In genomic region chr12:14315780-14316179, GRCm38 (mm10) we compare ENCODE assay signal across 8 mouse cellular contexts.
A peak's percentile ranks its signal among the peaks of the same experiment; 100 is the strongest.
DNase-seq lines count a peak whose midpoint lies in the region; ATAC-seq and TF ChIP-seq lines count a peak whose summit lies in the region.

No protein-coding gene starts in this region.

- H3K4me3 ChIP-seq in left cerebral cortex, adult 2 months: no peak overlapping the region

- peak; percentile 51 for TF ChIP-seq CTCF in left cerebral cortex, adult 2 months (IDR thresholded peaks at IDR 0.05)

- no peak overlapping the region for H3K27ac ChIP-seq in left cerebral cortex, adult 2 months

- intact Hi-C loops in left cerebral cortex, adult 2 months (cut with DNase I): loop anchor here (2.0 to 10.0 kb wide), 5 partner anchors 167 to 611 kb away; no protein-coding TSS in a partner anchor
- intact Hi-C loops in gastrocnemius, postnatal 36 days (cut with DNase I): no loop called here

- DNase-seq in layer of hippocampus, adult 18-20 months (ENCODE audit: low spot score in 2 of 2): peak; percentile 13 to 64
- DNase-seq in layer of hippocampus, postnatal 25 days (ENCODE audit: extremely low spot score in 1 of 2, low spot score in 1 of 2): no peak
- peak; percentile 59 for DNase-seq in adrenal gland, postnatal 25 days
- peak; percentile 51 for DNase-seq in fibroblast of lung, adult 2 months (ENCODE audit: low read depth)
- DNase-seq in left cerebral cortex, adult 2 months (ENCODE audit: extremely low spot score in 1 of 2, low spot score in 2 of 2): peak; percentile 16 to 18
- peak; percentile 44 for DNase-seq in testis, postnatal 10 days (ENCODE audit: low spot score)
- DNase-seq in gastrocnemius, postnatal 36 days: no peak

- ATAC-seq in inflammation-experienced regulatory T-cells, adult 6 months: no peak

Comparison
In these comparisons a context has a peak if more than half of its experiments do, and no peak if none do; other contexts are left out.
1. DNase-seq: peak in layer of hippocampus, adult 18-20 months (2 of 2), adrenal gland, postnatal 25 days (single experiment), fibroblast of lung, adult 2 months (single experiment), left cerebral cortex, adult 2 months (2 of 2) and testis, postnatal 10 days (single experiment); none in layer of hippocampus, postnatal 25 days (0 of 2) and gastrocnemius, postnatal 36 days (0 of 2).